Mouse (Mus musculus) frontal cortex, postnatal 14 days (tissue): ENCODE measurements around the gene 2310039H08Rik.
"Not testable (repeated sequence)": the region's sequence is repeated elsewhere in the genome, so short reads cannot be mapped to it uniquely, and the experiment has no call there.

Experiments
- DNase-seq, 2 experiments: peaks; one replicate each; pipeline ENCODE4 v3.0.0; 2022; ENCODE audit warnings: low spot score in 2 of 2

2310039H08Rik gene

GRCm38 (mm10) chr17:46758753-46759152 is 13.7 kb upstream of the 2310039H08Rik start:
- DNase-seq, result no peak

- no peak for DNase-seq
Observed at GRCm38 (mm10) chr17:46763544-46763943, 8.9 kb upstream of the 2310039H08Rik start, which contains the start of gene Ptcra. Ptcra (minus strand) TSS chr17:46763712.

GRCm38 (mm10) chr17:46764916-46765315 is 7.5 kb upstream of the 2310039H08Rik start:
- DNase-seq, result not testable (repeated sequence)

GRCm38 (mm10) chr17:46767868-46768267 is 4.6 kb upstream of the 2310039H08Rik start:
- no peak for DNase-seq

- DNase-seq, result no peak
Observed at GRCm38 (mm10) chr17:46770546-46770945, 1.9 kb upstream of the 2310039H08Rik start.

- no peak for DNase-seq
Observed at GRCm38 (mm10) chr17:46771025-46771424, 1.4 kb upstream of the 2310039H08Rik start.

- DNase-seq, result no peak
Observed at GRCm38 (mm10) chr17:46771616-46772015, 819 bp upstream of the 2310039H08Rik start.

GRCm38 (mm10) chr17:46772038-46772403 is 414 bp upstream of the 2310039H08Rik start:
- DNase-seq, result no peak

GRCm38 (mm10) chr17:46773278-46774130 is 1.1 kb downstream of the 2310039H08Rik start:
- DNase-seq, result no peak

GRCm38 (mm10) chr17:46774131-46774472 is 1.7 kb downstream of the 2310039H08Rik start:
- no peak for DNase-seq

- no peak for DNase-seq
Observed at GRCm38 (mm10) chr17:46775070-46775469, 2.6 kb downstream of the 2310039H08Rik start.

- DNase-seq, result no peak
Observed at GRCm38 (mm10) chr17:46776087-46776486, 3.7 kb downstream of the 2310039H08Rik start.

- DNase-seq, result no peak
Observed at GRCm38 (mm10) chr17:46781876-46782275, 9.4 kb downstream of the 2310039H08Rik start.

- DNase-seq, result peak; percentile 82 to 86
Observed at GRCm38 (mm10) chr17:46782341-46783221, 10.1 kb downstream of the 2310039H08Rik start, which contains the start of gene Rpl7l1. Rpl7l1 (minus strand) TSS chr17:46782672.

- no peak for DNase-seq
Observed at GRCm38 (mm10) chr17:46783222-46783565, 10.8 kb downstream of the 2310039H08Rik start.

- no peak for DNase-seq
Observed at GRCm38 (mm10) chr17:46786952-46787351, 14.5 kb downstream of the 2310039H08Rik start.

GRCm38 (mm10) chr17:46787974-46788373 is 15.5 kb downstream of the 2310039H08Rik start:
- DNase-seq, result not testable (repeated sequence)

GRCm38 (mm10) chr17:46792963-46793362 is 20.5 kb downstream of the 2310039H08Rik start:
- no peak for DNase-seq

- no peak for DNase-seq
Observed at GRCm38 (mm10) chr17:46796743-46797142, 24.3 kb downstream of the 2310039H08Rik start.

- DNase-seq, result no peak
Observed at GRCm38 (mm10) chr17:46797386-46797785, 25.0 kb downstream of the 2310039H08Rik start.

- no peak for DNase-seq
Observed at GRCm38 (mm10) chr17:46799680-46800079, 27.2 kb downstream of the 2310039H08Rik start.

GRCm38 (mm10) chr17:46801761-46802160 is 29.3 kb downstream of the 2310039H08Rik start:
- DNase-seq, result no peak

GRCm38 (mm10) chr17:46808376-46808775 is 35.9 kb downstream of the 2310039H08Rik start:
- no peak for DNase-seq
